12 mouse cellular contexts compared by ENCODE assay signal in genomic region chr2:180235788-180236187, GRCm38 (mm10). TPM values are rescaled to one million over a fixed set of nuclear protein-coding genes. Genes with fewer than 3 reads are reported as not detected.
DNase-seq lines count a peak whose midpoint lies in the region; ATAC-seq and TF ChIP-seq lines count a peak whose summit lies in the region.
"Had no signal": no experiment of that assay in that cellular context is flagged by ENCODE, and none has a peak within 500 bp of the region (broad histone marks: within the 10 kb centered on the region; RNA-seq: fewer than 3 reads in every experiment).

No protein-coding gene starts in this region.

- H3K79me2 ChIP-seq in heart, adult 2 months (replicated peaks; ENCODE audit: control insufficient read depth, insufficient read depth, low read length) = no peaks in the 10 kb centered on the region

- no peaks in the 10 kb centered on the region for H3K9me3 ChIP-seq in kidney, postnatal 0 days (replicated peaks; ENCODE audit: low read length)
- no peaks in the 10 kb centered on the region for H3K9me3 ChIP-seq in intestine, postnatal 0 days (ENCODE audit: control insufficient read depth)
- H3K9me3 ChIP-seq in stomach, embryonic 14.5 days (ENCODE audit: control insufficient read depth, low read depth, low read length) = no peaks in the 10 kb centered on the region
- no peaks in the 10 kb centered on the region for H3K9me3 ChIP-seq in midbrain, embryonic 11.5 days (ENCODE audit: control insufficient read depth, low read length)

- peak; percentile 81 for DNase-seq in heart, adult 11 months
- no peak for DNase-seq in heart, adult 2 months
- no peak for DNase-seq in kidney, postnatal 0 days (ENCODE audit: low spot score)
- no peak for DNase-seq in kidney, postnatal 14 days
- DNase-seq in midbrain, embryonic 11.5 days (ENCODE audit: low spot score, missing footprints) = no peak
- DNase-seq in adrenal gland, adult 18-20 months (ENCODE audit: low spot score in 2 of 2) = no peak
- DNase-seq: adrenal gland, adult 2 months had no signal

- H3K4me2 ChIP-seq in kidney, postnatal 0 days (ENCODE audit: low read length) = no peak overlapping the region
- no peak overlapping the region for H3K4me2 ChIP-seq in intestine, postnatal 0 days (replicated peaks; ENCODE audit: low read depth)
- no peak overlapping the region for H3K4me2 ChIP-seq in stomach, embryonic 14.5 days (replicated peaks; ENCODE audit: low read depth, low read length)
- H3K4me2 ChIP-seq in midbrain, embryonic 11.5 days = no peak overlapping the region

- no peak for TF ChIP-seq CTCF in heart, adult 2 months (IDR thresholded peaks at IDR 0.05)
- TF ChIP-seq CTCF in kidney, postnatal 0 days (IDR thresholded peaks at IDR 0.05; ENCODE audit: low read depth) = no peak
- TF ChIP-seq CTCF in intestine, postnatal 0 days (IDR thresholded peaks at IDR 0.05; ENCODE audit: low read depth) = no peak

- ATAC-seq in kidney, postnatal 0 days (replicated peaks; ENCODE audit: low FRiP score, low read depth) = no peak
- ATAC-seq in intestine, postnatal 0 days = no peak
- no peak for ATAC-seq in stomach, embryonic 14.5 days (ENCODE audit: insufficient number of reproducible peaks, insufficient read depth, low FRiP score, low read depth)
- ATAC-seq in midbrain, embryonic 11.5 days (ENCODE audit: low FRiP score) = no peak

- no peaks in the 10 kb centered on the region for H3K36me3 ChIP-seq in heart, adult 2 months (ENCODE audit: control insufficient read depth, insufficient read depth, low read length)
- H3K36me3 ChIP-seq in kidney, postnatal 0 days (ENCODE audit: insufficient read depth, low read length) = no peaks in the 10 kb centered on the region
- no peaks in the 10 kb centered on the region for H3K36me3 ChIP-seq in intestine, postnatal 0 days (ENCODE audit: control insufficient read depth, insufficient read depth)
- no peaks in the 10 kb centered on the region for H3K36me3 ChIP-seq in stomach, embryonic 14.5 days (ENCODE audit: control insufficient read depth, insufficient read depth, low read length)
- no peaks in the 10 kb centered on the region for H3K36me3 ChIP-seq in midbrain, embryonic 11.5 days (ENCODE audit: control insufficient read depth, insufficient read depth, low read length)

- intact Hi-C loops in heart, adult 2 months (cut with DNase I) = no loop called here

- 75% methylated on average over 4 of the region's 4 CpGs for WGBS in heart, adult 2 months
- 87% methylated on average over 4 of the region's 4 CpGs for WGBS in kidney, postnatal 0 days
- WGBS in intestine, postnatal 0 days = 79% methylated on average over 4 of the region's 4 CpGs
- WGBS in stomach, embryonic 14.5 days = 78% methylated on average over 4 of the region's 4 CpGs
- WGBS in midbrain, embryonic 11.5 days = 87% methylated on average over 4 of the region's 4 CpGs

- peaks cover 1% of the 10 kb centered on the region; the same call in 1 of the 2 replicates for H3K4me1 ChIP-seq in heart, adult 2 months (ENCODE audit: control insufficient read depth, insufficient read depth, low read length)
- peaks cover 14% of the 10 kb centered on the region for H3K4me1 ChIP-seq in kidney, postnatal 0 days (replicated peaks; ENCODE audit: insufficient read depth, low read length)
- H3K4me1 ChIP-seq in intestine, postnatal 0 days (replicated peaks; ENCODE audit: control insufficient read depth, insufficient read depth, low read length) = no peaks in the 10 kb centered on the region
- H3K4me1 ChIP-seq in stomach, embryonic 14.5 days (ENCODE audit: control insufficient read depth, insufficient read depth, low read length) = peaks cover 16% of the 10 kb centered on the region
- H3K4me1 ChIP-seq in midbrain, embryonic 11.5 days (ENCODE audit: control insufficient read depth, insufficient read depth, low read length) = no peaks in the 10 kb centered on the region

- H3K27ac ChIP-seq in heart, adult 2 months = no peak overlapping the region
- H3K27ac ChIP-seq in kidney, postnatal 0 days = peak overlapping the region; percentile 77
- H3K27ac ChIP-seq in intestine, postnatal 0 days (ENCODE audit: low read depth, low read length) = peak overlapping the region; percentile 21; the same call in 1 of the 2 replicates
- H3K27ac ChIP-seq in stomach, embryonic 14.5 days (ENCODE audit: low read length) = peak overlapping the region; percentile 71
- H3K27ac ChIP-seq in midbrain, embryonic 11.5 days (ENCODE audit: low read depth, low read length) = no peak overlapping the region

- H3K4me3 ChIP-seq in heart, adult 2 months = no peak overlapping the region
- no peak overlapping the region for H3K4me3 ChIP-seq in kidney, postnatal 0 days (replicated peaks; ENCODE audit: low read depth, low read length)
- no peak overlapping the region for H3K4me3 ChIP-seq in intestine, postnatal 0 days (ENCODE audit: low read depth, low read length)
- H3K4me3 ChIP-seq in stomach, embryonic 14.5 days (ENCODE audit: low read depth, low read length) = no peak overlapping the region
- H3K4me3 ChIP-seq in midbrain, embryonic 11.5 days (ENCODE audit: low read depth, low read length) = no peak overlapping the region

- no peak for TF ChIP-seq POLR2A in heart, adult 2 months (IDR thresholded peaks at IDR 0.05; ENCODE audit: insufficient read depth, low read depth, low read length)

- H3K9ac ChIP-seq in heart, adult 2 months (ENCODE audit: low read depth, low read length) = no peak overlapping the region
- H3K9ac ChIP-seq in kidney, postnatal 0 days (ENCODE audit: low read depth, low read length) = 0 out of 2 replicates have a peak overlapping the region, but pooled peaks have one; percentile 6
- no peak overlapping the region for H3K9ac ChIP-seq in intestine, postnatal 0 days (ENCODE audit: low read depth, low read length)
- H3K9ac ChIP-seq in stomach, embryonic 14.5 days (replicated peaks; ENCODE audit: low read depth, low read length) = no peak overlapping the region
- no peak overlapping the region for H3K9ac ChIP-seq in midbrain, embryonic 11.5 days (ENCODE audit: low read length)

- no peak for TF ChIP-seq EP300 in heart, adult 2 months (IDR thresholded peaks at IDR 0.05; ENCODE audit: insufficient read depth, low read depth, low read length)

- H3K27me3 ChIP-seq in heart, adult 2 months (ENCODE audit: control insufficient read depth, insufficient read depth, low read length) = no peaks in the 10 kb centered on the region
- no peaks in the 10 kb centered on the region for H3K27me3 ChIP-seq in kidney, postnatal 0 days (ENCODE audit: insufficient read depth, low read length)
- no peaks in the 10 kb centered on the region for H3K27me3 ChIP-seq in intestine, postnatal 0 days (replicated peaks; ENCODE audit: control insufficient read depth, insufficient read depth, low read length)
- no peaks in the 10 kb centered on the region for H3K27me3 ChIP-seq in stomach, embryonic 14.5 days (ENCODE audit: control insufficient read depth, insufficient read depth, low read length)
- no peaks in the 10 kb centered on the region for H3K27me3 ChIP-seq in midbrain, embryonic 11.5 days (ENCODE audit: control insufficient read depth, insufficient read depth, low read length)

RNA-seq across cellular contexts. Expression of gene Lama5, which starts 10.1 kb away (rescaled TPM):
- 100 to 1,000 TPM in 1 of 2 experiments, 10 to 100 TPM in 1; 66.3 to 104 TPM for total RNA-seq in heart, adult 2 months (2021)
- 83.6 and 109 TPM in 2 replicates for polyA plus RNA-seq in heart, adult 2 months (2012; rRNA removed)
- 48.6 and 62.4 TPM in 2 replicates for polyA plus RNA-seq in kidney, postnatal 0 days (2015; fragmentation: Nextera tagmentation; extraction: Ambion mirVana)
- 19.8 and 23.5 TPM in 2 replicates for polyA plus RNA-seq in intestine, postnatal 0 days (2015; fragmentation: Nextera tagmentation; extraction: Ambion mirVana)
- 64.0 and 70.9 TPM in 2 replicates for polyA plus RNA-seq in stomach, embryonic 14.5 days (2014; fragmentation: Nextera tagmentation; extraction: Ambion mirVana)
- polyA plus RNA-seq in midbrain, embryonic 11.5 days (2014; fragmentation: Nextera tagmentation; extraction: Ambion mirVana) = 3.8 and 3.9 TPM in 2 replicates
- total RNA-seq in adrenal gland, adult 18-20 months (2021) = 10 to 100 TPM; 31.5 to 61.3 TPM

RNA-seq across cellular contexts. Expression of gene Rps21, which starts 21.4 kb away (rescaled TPM):
- 100 to 1,000 TPM; 506 to 570 TPM for total RNA-seq in heart, adult 2 months (2021)
- polyA plus RNA-seq in heart, adult 2 months (2012; rRNA removed) = 991 and 1,183 TPM in 2 replicates
- polyA plus RNA-seq in kidney, postnatal 0 days (2015; fragmentation: Nextera tagmentation; extraction: Ambion mirVana) = 737 and 848 TPM in 2 replicates
- polyA plus RNA-seq in intestine, postnatal 0 days (2015; fragmentation: Nextera tagmentation; extraction: Ambion mirVana) = 442 and 454 TPM in 2 replicates
- polyA plus RNA-seq in stomach, embryonic 14.5 days (2014; fragmentation: Nextera tagmentation; extraction: Ambion mirVana) = 734 and 745 TPM in 2 replicates
- polyA plus RNA-seq in midbrain, embryonic 11.5 days (2014; fragmentation: Nextera tagmentation; extraction: Ambion mirVana) = 443 and 494 TPM in 2 replicates
- total RNA-seq in adrenal gland, adult 18-20 months (2021) = 100 to 1,000 TPM; 777 to 810 TPM

RNA-seq across cellular contexts. Expression of gene Cables2, which starts 37.5 kb away (rescaled TPM):
- total RNA-seq in heart, adult 2 months (2021) = 10 to 100 TPM; 11.2 to 14.3 TPM
- polyA plus RNA-seq in heart, adult 2 months (2012; rRNA removed) = 17.6 and 26.7 TPM in 2 replicates
- 12.0 and 13.1 TPM in 2 replicates for polyA plus RNA-seq in kidney, postnatal 0 days (2015; fragmentation: Nextera tagmentation; extraction: Ambion mirVana)
- polyA plus RNA-seq in intestine, postnatal 0 days (2015; fragmentation: Nextera tagmentation; extraction: Ambion mirVana) = 8.2 and 8.4 TPM in 2 replicates
- 15.5 and 20.4 TPM in 2 replicates for polyA plus RNA-seq in stomach, embryonic 14.5 days (2014; fragmentation: Nextera tagmentation; extraction: Ambion mirVana)
- 13.3 and 14.4 TPM in 2 replicates for polyA plus RNA-seq in midbrain, embryonic 11.5 days (2014; fragmentation: Nextera tagmentation; extraction: Ambion mirVana)
- 10 to 100 TPM; 12.1 to 15.6 TPM for total RNA-seq in adrenal gland, adult 18-20 months (2021)

RNA-seq across cellular contexts. Expression of gene Rbbp8nl, which starts 53.9 kb away (rescaled TPM):
- total RNA-seq in heart, adult 2 months (2021) = not detected
- polyA plus RNA-seq in heart, adult 2 months (2012; rRNA removed) = not detected in 2 replicates
- polyA plus RNA-seq in kidney, postnatal 0 days (2015; fragmentation: Nextera tagmentation; extraction: Ambion mirVana) = 0.29 and 0.33 TPM in 2 replicates
- 0.18 and 0.25 TPM in 2 replicates for polyA plus RNA-seq in intestine, postnatal 0 days (2015; fragmentation: Nextera tagmentation; extraction: Ambion mirVana)
- polyA plus RNA-seq in stomach, embryonic 14.5 days (2014; fragmentation: Nextera tagmentation; extraction: Ambion mirVana) = 3.1 TPM in 2 replicates
- polyA plus RNA-seq in midbrain, embryonic 11.5 days (2014; fragmentation: Nextera tagmentation; extraction: Ambion mirVana) = not detected in 2 replicates
- not detected for total RNA-seq in adrenal gland, adult 18-20 months (2021)
- total RNA-seq: adrenal gland, adult 2 months; gastrocnemius, adult 8-10 months; layer of hippocampus, postnatal 25 days had no signal
- polyA plus RNA-seq: adrenal gland, adult 2 months; cortical plate, adult 2 months had no signal

Comparison
In these comparisons a context has a peak if more than half of its experiments do, and no peak if none do; other contexts are left out.
1. H3K27ac ChIP-seq: peak in kidney, postnatal 0 days (single experiment), intestine, postnatal 0 days (single experiment) and stomach, embryonic 14.5 days (single experiment); none in heart, adult 2 months (single experiment) and midbrain, embryonic 11.5 days (single experiment).